Mouse (Mus musculus) heart, embryonic 12.5 days (tissue): ENCODE data around the gene Eif4b. TPM values are rescaled to one million over a fixed set of nuclear protein-coding genes. Genes with fewer than 3 reads are reported as not detected.

ENCODE experiments used
- ATAC-seq: fragments of 200-750 bp; cut with Nextera tagmentation; 2 replicates; pipeline ENCODE4 v1.8.0; 2017; ENCODE audit warnings: moderate TSS enrichment, moderate library complexity; ENCODE audit not compliant: insufficient number of reproducible peaks, low FRiP score
- H3K27ac ChIP-seq: fragments of 300-500 bp; sonication (generic); 2 replicates; pipeline ENCODE4 v1.5.1; 2016; ENCODE audit warnings: mild to moderate bottlenecking, moderate library complexity; ENCODE audit not compliant: poor library complexity, severe bottlenecking
- H3K27me3 ChIP-seq: fragments of 300-500 bp; sonication (generic); replicated peaks from 2 replicates; pipeline ENCODE4 v1.6.1; 2016; ENCODE audit warnings: mild to moderate bottlenecking, moderate library complexity
- H3K36me3 ChIP-seq: fragments of 300-500 bp; sonication (generic); 2 replicates; pipeline ENCODE4 v1.6.1; 2016; ENCODE audit warnings: mild to moderate bottlenecking, moderate library complexity
- H3K4me1 ChIP-seq: fragments of 300-500 bp; sonication (generic); replicated peaks from 2 replicates; pipeline ENCODE4 v1.6.1; 2016; ENCODE audit warnings: mild to moderate bottlenecking
- H3K4me2 ChIP-seq: fragments of 300-500 bp; sonication (generic); 2 replicates; pipeline ENCODE4 v1.6.1; 2016; ENCODE audit warnings: mild to moderate bottlenecking, moderate library complexity
- H3K4me3 ChIP-seq: fragments of 300-500 bp; sonication (generic); 2 replicates; pipeline ENCODE4 v1.5.1; 2016; ENCODE audit warnings: mild to moderate bottlenecking
- H3K9ac ChIP-seq: fragments of 300-500 bp; sonication (generic); 2 replicates; pipeline ENCODE4 v1.6.1; 2016; ENCODE audit warnings: mild to moderate bottlenecking, moderate library complexity
- H3K9me3 ChIP-seq: fragments of 300-500 bp; sonication (generic); replicated peaks from 2 replicates; pipeline ENCODE4 v1.6.1; 2016; ENCODE audit warnings: mild to moderate bottlenecking, moderate library complexity
- WGBS: fragments of 180-500 bp; shearing (Covaris S2); methylation state at CpG from one replicate; pipeline ENCODE4 v1.1.7; 2016; 5-methylcytosine and 5-hydroxymethylcytosine counted together
- polyA plus RNA-seq: library from polyadenylated mRNA; unstranded; fragments of >200 nt; fragmentation: Nextera tagmentation; extraction: Ambion mirVana; gene quantifications from 2 replicates; pipeline ENCODE4 v1.2.1, GENCODE M21; 2016

Eif4b gene
- polyA plus RNA-seq, 1 experiment from 2014 or later = 80.2 TPM

- Histone ChIP-seq H3K9ac (peak overlapping the region; percentile 77), H3K4me1 (peaks cover 96% of the 10 kb centered on the region), H3K4me3 (peak overlapping the region; percentile 48), H3K9me3 (no peaks in the 10 kb centered on the region), H3K4me2 (peak overlapping the region; percentile 77), H3K36me3 (peaks cover 23% of the 10 kb centered on the region), H3K27ac (peak overlapping the region; percentile 94), H3K27me3 (peaks cover 8% of the 10 kb centered on the region; the same call in 1 of the 2 replicates)
- WGBS = 21% methylated on average over 12 of the region's 12 CpGs
- no peak for ATAC-seq
These were observed 30.5 kb downstream of the Eif4b start for GRCm38 (mm10) chr15:102103947-102104555.

GRCm38 (mm10) chr15:102105360-102105759 lies 31.8 kb downstream of the Eif4b start:
- no peak for ATAC-seq
- 0 out of 2 replicates have a peak overlapping the region, but pooled peaks have one; percentile 4 for H3K9ac ChIP-seq
- peak overlapping the region; percentile 32 for H3K27ac ChIP-seq
- peaks cover 90% of the 10 kb centered on the region for H3K4me1 ChIP-seq
- H3K4me2 ChIP-seq = peak overlapping the region; percentile 64
- H3K36me3 ChIP-seq = peaks cover 35% of the 10 kb centered on the region
- 53% methylated on average over 5 of the region's 5 CpGs for WGBS
- peaks cover 8% of the 10 kb centered on the region; the same call in 1 of the 2 replicates for H3K27me3 ChIP-seq
- no peaks in the 10 kb centered on the region for H3K9me3 ChIP-seq
- 0 out of 2 replicates have a peak overlapping the region, but pooled peaks have one; percentile 7 for H3K4me3 ChIP-seq

- peak overlapping the region; percentile 40; the same call in 1 of the 2 replicates for H3K9ac ChIP-seq
- H3K36me3 ChIP-seq = peaks cover 42% of the 10 kb centered on the region
- 23% methylated on average over 18 of the region's 18 CpGs for WGBS
- no peaks in the 10 kb centered on the region for H3K9me3 ChIP-seq
- H3K27ac ChIP-seq = peak overlapping the region; percentile 32
- H3K4me3 ChIP-seq = peak overlapping the region; percentile 30; the same call in 1 of the 2 replicates
- no peak for ATAC-seq
- H3K4me1 ChIP-seq = peaks cover 86% of the 10 kb centered on the region
- H3K4me2 ChIP-seq = peak overlapping the region; percentile 64
- H3K27me3 ChIP-seq = peaks cover 8% of the 10 kb centered on the region; the same call in 1 of the 2 replicates
These were observed 32.5 kb downstream of the Eif4b start for GRCm38 (mm10) chr15:102105764-102106730.

- 16% methylated on average over 38 of the region's 38 CpGs for WGBS
- peaks cover 12% of the 10 kb centered on the region; the same call in 1 of the 2 replicates for H3K27me3 ChIP-seq
- ATAC-seq = no peak
- no peak overlapping the region for H3K27ac ChIP-seq
- H3K9ac ChIP-seq = peak overlapping the region; percentile 14; the same call in 1 of the 2 replicates
- peak overlapping the region; percentile 64 for H3K4me2 ChIP-seq
- no peaks in the 10 kb centered on the region for H3K9me3 ChIP-seq
- H3K4me3 ChIP-seq = peak overlapping the region; percentile 30
- peaks cover 77% of the 10 kb centered on the region for H3K4me1 ChIP-seq
- peaks cover 51% of the 10 kb centered on the region for H3K36me3 ChIP-seq
These were observed 33.3 kb downstream of the Eif4b start for GRCm38 (mm10) chr15:102106754-102107456.

GRCm38 (mm10) chr15:102107689-102108573 lies 34.4 kb downstream of the Eif4b start:
- WGBS = 34% methylated on average over 13 of the region's 13 CpGs
- peaks cover 12% of the 10 kb centered on the region; the same call in 1 of the 2 replicates for H3K27me3 ChIP-seq
- ATAC-seq = no peak
- peaks cover 67% of the 10 kb centered on the region for H3K4me1 ChIP-seq
- no peak overlapping the region for H3K4me3 ChIP-seq
- H3K9me3 ChIP-seq = no peaks in the 10 kb centered on the region
- H3K27ac ChIP-seq = 0 out of 2 replicates have a peak overlapping the region, but pooled peaks have one; percentile 9
- peak overlapping the region; percentile 64; the same call in 1 of the 2 replicates for H3K4me2 ChIP-seq
- no peak overlapping the region for H3K9ac ChIP-seq
- H3K36me3 ChIP-seq = peaks cover 61% of the 10 kb centered on the region

- no peaks in the 10 kb centered on the region for H3K9me3 ChIP-seq
- H3K4me1 ChIP-seq = peaks cover 58% of the 10 kb centered on the region
- no peak for ATAC-seq
- peak overlapping the region; percentile 9; the same call in 1 of the 2 replicates for H3K27ac ChIP-seq
- no peak overlapping the region for H3K4me3 ChIP-seq
- peaks cover 12% of the 10 kb centered on the region; the same call in 1 of the 2 replicates for H3K27me3 ChIP-seq
- peak overlapping the region; percentile 33; the same call in 1 of the 2 replicates for H3K9ac ChIP-seq
- peaks cover 70% of the 10 kb centered on the region for H3K36me3 ChIP-seq
- H3K4me2 ChIP-seq = no peak overlapping the region
- WGBS = 54% methylated on average over 18 of the region's 18 CpGs
These were observed 35.3 kb downstream of the Eif4b start for GRCm38 (mm10) chr15:102108651-102109525.

GRCm38 (mm10) chr15:102110271-102110670 lies 36.7 kb downstream of the Eif4b start:
- Histone ChIP-seq H3K36me3 (peaks cover 84% of the 10 kb centered on the region), H3K9ac (no peak overlapping the region), H3K4me1 (peaks cover 45% of the 10 kb centered on the region), H3K9me3 (no peaks in the 10 kb centered on the region), H3K4me3 (no peak overlapping the region), H3K27ac (no peak overlapping the region), H3K27me3 (peaks cover 12% of the 10 kb centered on the region; the same call in 1 of the 2 replicates), H3K4me2 (no peak overlapping the region)
- 94% methylated on average over 7 of the region's 7 CpGs for WGBS
- ATAC-seq = no peak

GRCm38 (mm10) chr15:102110701-102111494 lies 37.3 kb downstream of the Eif4b start:
- Histone ChIP-seq H3K9ac (no peak overlapping the region), H3K9me3 (no peaks in the 10 kb centered on the region)
- 66% methylated on average over 29 of the region's 29 CpGs for WGBS

GRCm38 (mm10) chr15:102111495-102111829 lies 37.9 kb downstream of the Eif4b start:
- WGBS = 86% methylated on average over 11 of the region's 11 CpGs

More at GRCm38 (mm10) chr15:102110701-102111494, 37.3 kb downstream of the Eif4b start:
- Histone ChIP-seq H3K4me2 (no peak overlapping the region), H3K36me3 (peaks cover 90% of the 10 kb centered on the region), H3K4me1 (peaks cover 39% of the 10 kb centered on the region), H3K27me3 (peaks cover 12% of the 10 kb centered on the region; the same call in 1 of the 2 replicates), H3K4me3 (no peak overlapping the region), H3K27ac (no peak overlapping the region)
- ATAC-seq = no peak

More at GRCm38 (mm10) chr15:102111495-102111829, 37.9 kb downstream of the Eif4b start:
- Histone ChIP-seq H3K9ac (no peak overlapping the region), H3K9me3 (no peaks in the 10 kb centered on the region), H3K36me3 (peaks cover 96% of the 10 kb centered on the region), H3K4me2 (no peak overlapping the region), H3K4me1 (peaks cover 33% of the 10 kb centered on the region), H3K27ac (no peak overlapping the region), H3K4me3 (no peak overlapping the region), H3K27me3 (peaks cover 10% of the 10 kb centered on the region; the same call in 1 of the 2 replicates)
- ATAC-seq = no peak
